Mouse (Mus musculus): ENCODE measurements around the gene Nlrp6. TPM values are rescaled to one million over a fixed set of nuclear protein-coding genes. Genes with fewer than 3 reads are reported as not detected.
"Not testable (repeated sequence)": the region's sequence is repeated elsewhere in the genome, so short reads cannot be mapped to it uniquely, and the experiment has no call there.

The Nlrp6 gene
- total RNA-seq (2021): not detected
- long read RNA-seq, experiment 1: 0 reads
- long read RNA-seq, experiment 2: 0 reads

GRCm38 (mm10) chr7:140920418-140921029, at the start of gene Nlrp6:
Gene Nlrp6, plus strand, starts transcription at chr7:140920902.
- no peak for DNase-seq

DNA sequence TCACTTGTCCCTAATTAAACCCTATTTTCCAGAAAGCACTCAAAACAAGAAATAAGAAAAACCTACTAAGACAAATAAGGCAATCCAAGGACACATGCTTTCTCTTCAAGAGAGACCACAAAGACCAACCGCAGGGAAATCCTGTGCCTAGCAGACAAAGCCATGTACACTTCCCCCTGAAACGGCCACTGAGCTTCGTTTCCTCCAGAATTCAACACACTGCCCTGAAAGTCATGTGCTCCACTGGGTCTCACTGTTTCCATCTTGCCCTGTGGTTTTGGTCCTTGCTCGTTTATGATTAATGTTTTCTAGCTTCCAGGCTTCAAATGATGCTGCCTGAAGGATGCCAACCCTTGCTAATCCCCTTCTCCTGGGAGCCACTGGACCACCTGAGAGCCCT, 46.5 kb upstream of the Nlrp6 start:
- no peak for DNase-seq

DNA sequence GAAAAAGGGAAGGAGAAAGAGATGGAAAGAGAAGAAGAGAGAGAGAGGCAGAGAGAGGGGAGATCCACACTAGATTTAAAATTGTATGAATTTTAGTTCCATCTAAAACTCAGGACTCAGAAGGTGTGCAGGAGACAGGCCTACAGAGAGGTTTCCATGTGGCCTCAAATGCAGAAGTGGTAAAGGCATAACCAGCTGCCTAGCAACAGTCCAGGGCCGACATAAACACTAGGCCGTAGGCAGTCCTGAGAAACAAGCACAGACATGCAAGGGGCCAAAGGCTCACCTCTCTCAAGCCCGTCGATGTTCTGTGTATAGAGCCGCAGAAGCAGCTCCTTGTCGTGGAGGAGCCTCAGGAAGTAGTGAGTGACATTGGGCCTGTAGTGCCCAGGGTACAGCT, 43.3 kb upstream of the Nlrp6 start:
- DNase-seq: no peak

DNA sequence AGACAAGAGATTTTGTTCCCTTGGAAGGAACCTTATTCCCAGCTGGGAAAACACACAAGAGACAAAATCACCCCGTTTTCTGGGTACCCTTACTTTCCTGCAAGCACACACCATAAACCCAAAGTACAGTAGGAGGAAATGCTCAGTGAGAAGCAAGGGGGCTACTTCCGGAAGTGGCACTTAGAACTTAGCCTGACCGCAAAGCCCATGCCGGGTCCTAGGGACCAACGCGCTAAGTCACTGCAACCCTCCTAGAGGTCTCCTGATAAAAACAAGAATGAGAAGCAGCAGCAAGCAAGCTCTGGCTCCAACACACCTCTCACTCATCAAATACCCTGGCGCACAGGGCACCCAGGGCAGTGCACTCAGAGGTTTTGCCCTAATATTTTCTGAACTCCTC, 41.3 kb upstream of the Nlrp6 start:
- DNase-seq: no peak

DNA sequence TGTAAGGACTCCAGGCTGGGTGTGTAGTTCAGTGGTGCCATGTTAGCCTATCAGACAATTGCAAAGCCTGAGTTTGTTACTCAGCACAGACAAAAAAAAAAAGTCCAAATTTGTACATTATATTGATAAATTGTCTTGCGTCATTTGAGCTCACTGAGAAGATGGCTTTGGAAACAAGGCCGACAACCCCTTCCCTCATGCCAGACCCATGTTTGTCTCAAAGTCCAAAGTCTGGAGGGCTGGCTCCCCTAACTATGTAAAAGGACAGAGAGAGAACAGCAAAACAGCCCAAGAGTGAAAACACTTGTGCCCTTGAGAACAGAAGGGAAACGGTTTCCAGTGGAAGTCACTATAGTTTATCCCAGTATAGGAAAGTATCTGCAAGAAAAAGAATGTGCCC, 40.3 kb upstream of the Nlrp6 start:
- DNase-seq: no peak

DNA sequence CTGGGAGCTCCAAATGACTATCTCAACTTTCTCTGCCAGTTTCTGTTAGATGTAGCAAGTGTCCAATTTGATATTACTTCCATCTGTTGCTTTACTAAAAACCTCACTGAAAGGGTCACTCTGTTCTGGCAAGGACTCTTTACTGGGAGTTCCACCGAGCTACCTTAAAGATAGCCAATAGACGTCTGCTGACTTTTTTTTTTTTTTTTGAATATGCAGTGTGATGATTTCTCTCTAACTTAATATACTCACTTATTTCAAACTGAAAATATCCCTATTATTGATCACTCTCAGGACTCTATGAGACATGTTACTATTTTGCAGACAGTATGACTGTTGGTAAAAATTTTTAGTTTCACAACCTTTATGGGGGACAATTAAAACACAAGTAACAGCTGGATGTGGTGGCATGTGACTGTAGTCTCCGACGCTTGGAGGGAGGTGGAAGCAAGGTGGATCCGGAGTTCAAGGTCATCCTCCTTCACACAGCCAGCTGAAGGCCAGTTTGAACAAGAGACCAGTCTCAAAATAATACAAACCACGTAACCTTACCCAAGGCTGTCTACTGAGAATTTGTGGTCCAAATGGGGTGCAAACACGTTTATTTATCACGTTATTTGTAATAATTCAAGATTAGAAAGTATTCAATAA, 39.7 kb upstream of the Nlrp6 start:
- no peak for DNase-seq

DNA sequence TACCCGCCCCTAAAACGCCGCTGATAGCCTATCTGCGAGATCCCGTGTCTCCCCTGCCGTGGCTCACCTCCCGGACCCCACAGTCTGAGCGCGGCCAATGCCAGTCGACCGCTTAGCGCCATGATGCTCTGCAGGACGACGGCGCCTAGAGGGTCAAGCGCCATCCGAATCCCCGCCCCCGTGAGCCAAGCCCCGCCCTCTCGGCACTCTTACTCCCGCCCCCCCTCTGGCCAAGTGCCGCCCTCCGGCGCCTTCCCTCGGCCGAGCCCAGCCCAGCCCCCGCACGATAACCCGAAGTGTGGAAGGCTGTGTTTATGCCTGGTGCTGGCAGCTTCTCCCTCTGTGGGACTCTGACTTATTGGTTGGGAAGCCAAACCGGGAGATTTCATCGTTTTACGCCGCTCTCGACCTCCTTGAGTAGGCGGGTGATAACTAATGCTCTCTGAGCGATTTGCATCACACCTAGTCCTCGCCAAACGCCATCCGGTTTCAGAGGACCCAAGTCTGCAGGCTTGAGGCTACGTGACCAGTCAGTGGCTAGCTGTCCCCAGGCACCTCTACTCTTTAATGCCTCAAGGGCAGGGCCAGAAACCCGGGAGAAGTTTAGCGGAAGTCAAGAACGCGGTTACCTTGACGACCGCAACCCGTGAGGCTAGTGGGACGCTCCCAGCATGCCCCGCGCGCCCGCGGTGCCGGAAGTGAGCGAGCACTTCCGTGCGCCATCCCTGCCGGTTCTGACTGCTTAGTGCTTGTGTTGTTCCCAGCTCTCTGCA, 38.8 kb upstream of the Nlrp6 start, which contains the start of the genes Psmd13 and Sirt3:
Gene Psmd13 (plus strand): TSS at position 273 of the 773 bp plus-strand sequence.
Gene Sirt3 (minus strand): TSS at position 614 of the 773 bp plus-strand sequence.
- DNase-seq: peak; percentile 96

DNA sequence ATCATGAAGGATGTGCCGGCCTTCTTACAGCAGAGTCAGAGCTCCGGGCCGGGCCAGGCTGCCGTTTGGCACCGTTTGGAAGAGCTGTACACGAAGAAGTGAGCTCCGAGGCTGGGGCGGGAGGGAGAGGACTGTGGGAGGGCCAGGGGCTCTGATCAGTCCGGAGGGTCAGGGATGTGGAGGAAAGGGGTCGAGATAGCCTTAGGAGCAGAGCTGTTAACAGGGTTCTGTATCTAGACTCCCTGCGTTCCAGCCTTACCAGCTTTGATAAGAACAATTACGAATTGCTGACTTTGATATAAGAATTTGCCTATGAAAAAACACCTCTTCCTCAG, 38.3 kb upstream of the Nlrp6 start:
- DNase-seq: no peak

GRCm38 (mm10) chr7:140890636-140891035, 30.1 kb upstream of the Nlrp6 start:
- not testable (repeated sequence) for DNase-seq

- no peak for DNase-seq
These were observed 26.7 kb upstream of the Nlrp6 start for GRCm38 (mm10) chr7:140894031-140894430.

DNA sequence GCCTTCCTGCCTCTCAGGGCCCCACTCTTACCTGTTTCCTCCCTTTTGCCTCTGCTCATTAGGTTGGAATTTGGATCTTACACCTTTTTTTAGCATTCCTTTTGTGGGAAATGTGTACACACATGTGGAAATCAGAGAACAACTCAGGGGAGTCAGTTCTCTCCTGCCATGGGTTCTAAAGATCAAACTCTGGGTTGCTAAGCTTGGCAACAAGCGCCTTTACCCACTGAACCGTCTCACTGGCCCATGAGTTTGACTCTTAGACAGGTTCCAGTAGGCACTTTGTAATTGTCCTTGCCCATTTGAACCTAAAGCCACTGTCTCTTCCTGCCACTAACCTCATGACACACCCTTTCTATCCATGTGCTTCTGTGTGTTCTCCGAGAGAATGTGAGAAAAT, 26.1 kb upstream of the Nlrp6 start:
- no peak for DNase-seq

- no peak for DNase-seq
These were observed 22.8 kb upstream of the Nlrp6 start for GRCm38 (mm10) chr7:140897863-140898262.

DNA sequence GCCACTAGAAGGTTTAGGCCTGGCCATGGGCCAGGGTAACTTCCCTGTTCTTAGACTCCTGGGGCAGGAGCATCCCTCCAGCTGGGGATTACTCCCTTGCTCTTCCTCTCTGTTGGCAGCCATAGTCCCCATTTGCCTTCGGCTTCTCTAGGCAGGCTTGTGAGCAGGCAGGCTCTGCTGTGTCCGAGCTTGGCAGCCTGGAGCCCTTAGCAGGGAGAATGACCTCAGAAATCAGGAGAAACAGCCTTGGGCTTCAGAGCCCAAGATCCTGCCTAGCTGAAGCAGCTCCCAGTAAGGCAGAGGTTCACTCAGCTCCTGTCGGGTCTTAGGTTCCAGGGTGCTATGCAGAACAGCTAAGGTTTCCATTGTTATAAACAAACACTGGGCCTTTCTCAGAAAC, 21.6 kb upstream of the Nlrp6 start:
- DNase-seq: peak in 1 of 2 experiments; percentile 44

GRCm38 (mm10) chr7:140900220-140900619, 20.5 kb upstream of the Nlrp6 start, which contains the start of gene Cox8b:
Gene Cox8b, minus strand, starts transcription at chr7:140900446.
- DNase-seq: peak; percentile 72 to 75

DNA sequence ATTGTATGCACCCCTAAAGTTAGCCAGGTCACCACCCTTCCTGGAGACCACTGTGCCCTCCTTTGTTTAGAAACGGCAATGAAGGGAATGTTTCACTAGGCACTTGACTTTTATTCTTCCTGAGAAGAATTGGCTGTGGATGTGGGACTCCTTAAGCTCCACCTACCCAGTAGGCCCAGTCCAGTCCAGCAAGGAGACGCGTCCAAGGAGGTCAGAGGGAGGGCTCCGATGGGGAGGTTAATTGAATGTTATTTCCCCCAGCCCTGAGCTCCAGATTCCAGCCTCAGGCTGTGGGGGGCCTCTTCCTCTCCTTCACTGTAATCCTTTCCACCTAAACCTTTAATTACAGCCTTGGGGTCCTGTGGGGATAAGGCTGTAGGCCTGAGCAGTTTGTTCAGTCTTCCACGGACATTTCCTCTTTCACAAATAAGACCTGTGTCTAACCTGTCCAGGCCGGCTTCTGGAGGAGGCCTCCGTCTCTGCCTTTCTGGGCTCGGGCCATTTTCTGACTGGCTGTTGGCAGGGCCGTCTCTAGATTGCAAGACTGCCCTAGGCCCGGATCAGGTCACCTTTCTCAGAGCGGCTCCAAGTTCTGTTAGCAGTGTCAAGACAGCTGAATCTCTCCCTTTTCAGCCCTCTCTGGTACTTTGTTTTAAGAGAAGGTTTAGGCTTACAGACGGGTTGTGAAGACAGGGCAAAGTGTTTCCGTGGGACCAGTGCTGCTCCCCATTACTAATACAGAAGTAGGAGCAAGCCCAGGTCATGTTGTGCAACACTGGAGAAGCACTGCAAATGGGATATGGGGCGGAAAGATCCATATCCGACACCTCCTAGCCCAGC, 18.4 kb upstream of the Nlrp6 start:
- peak; percentile 34 to 40 for DNase-seq

- DNase-seq: peak; percentile 70 to 92
These were observed 17.5 kb upstream of the Nlrp6 start for GRCm38 (mm10) chr7:140903212-140903611.

GRCm38 (mm10) chr7:140905642-140906081, 15.0 kb upstream of the Nlrp6 start:
- no peak for DNase-seq

GRCm38 (mm10) chr7:140907131-140907530, 13.6 kb upstream of the Nlrp6 start:
- DNase-seq: no peak

DNA sequence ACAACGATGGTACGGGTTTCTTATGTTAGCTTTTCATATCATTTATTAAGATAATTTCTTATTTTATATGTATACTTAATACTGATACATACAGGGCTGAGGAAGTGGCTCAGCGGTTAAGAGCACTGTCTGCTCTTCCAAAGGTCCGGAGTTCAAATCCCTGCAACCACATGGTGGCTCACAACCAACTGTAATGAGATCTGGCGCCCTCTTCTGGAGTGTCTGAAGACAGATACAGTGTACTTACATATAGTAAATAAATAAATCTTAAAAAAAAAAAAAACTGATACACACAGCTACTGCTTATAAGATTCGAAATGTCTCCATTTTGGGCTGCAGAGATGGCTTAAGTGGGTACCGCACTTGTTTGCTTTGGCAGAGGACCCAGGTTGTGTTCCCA, 13.0 kb upstream of the Nlrp6 start:
- no peak for DNase-seq

DNA sequence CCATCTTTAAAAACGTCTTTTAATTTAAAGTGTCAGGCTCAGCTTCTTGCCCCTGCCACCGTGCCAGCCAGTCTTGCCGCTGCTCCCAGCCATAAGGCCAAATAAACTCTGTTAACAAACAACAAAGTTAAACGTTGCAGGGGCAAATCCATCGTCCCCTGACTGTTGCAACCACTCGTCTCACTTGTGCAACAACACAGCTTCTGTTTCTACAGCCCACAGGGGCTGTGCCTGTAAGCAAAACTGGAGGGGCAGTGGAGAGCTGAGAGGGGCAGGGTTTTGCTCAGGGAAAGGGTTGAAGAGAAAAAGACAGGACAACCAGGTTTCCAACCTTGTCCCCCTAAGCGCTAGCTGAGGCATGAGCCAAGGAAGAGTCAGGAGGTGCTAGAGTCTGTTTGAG, 12.5 kb upstream of the Nlrp6 start:
- DNase-seq: no peak

GRCm38 (mm10) chr7:140908634-140909107, 12.0 kb upstream of the Nlrp6 start:
- DNase-seq: peak; percentile 82 to 92

- DNase-seq: no peak
These were observed 8.4 kb upstream of the Nlrp6 start for GRCm38 (mm10) chr7:140912293-140912692.
